16 mouse cellular contexts compared by ENCODE assay signal in genomic region chr14:31327681-31328080, GRCm38 (mm10). TPM values are rescaled to one million over a fixed set of nuclear protein-coding genes. Genes with fewer than 3 reads are reported as not detected.
DNase-seq lines count a peak whose midpoint lies in the region; ATAC-seq and TF ChIP-seq lines count a peak whose summit lies in the region.
"Had no signal": no experiment of that assay in that cellular context is flagged by ENCODE, and none has a peak within 500 bp of the region (broad histone marks: within the 10 kb centered on the region; RNA-seq: fewer than 3 reads in every experiment).

No protein-coding gene starts in this region.

- peak; percentile 58 for TF ChIP-seq CTCF in hindbrain, postnatal 0 days (IDR thresholded peaks at IDR 0.05; ENCODE audit: low read depth)
- peak; percentile 20; the same call in 1 of the 2 replicates for TF ChIP-seq CTCF in cortical plate, adult 2 months (IDR thresholded peaks at IDR 0.05; ENCODE audit: extremely low read depth, insufficient read depth, low read length)

- no peak overlapping the region for H3K27ac ChIP-seq in hindbrain, postnatal 0 days
- no peak overlapping the region for H3K27ac ChIP-seq in hindbrain, embryonic 12.5 days
- H3K27ac ChIP-seq in midbrain, embryonic 14.5 days (replicated peaks; ENCODE audit: low read depth, low read length), result no peak overlapping the region
- H3K27ac ChIP-seq in midbrain, embryonic 11.5 days (ENCODE audit: low read depth, low read length), result no peak overlapping the region
- no peak overlapping the region for H3K27ac ChIP-seq in cortical plate, adult 2 months (ENCODE audit: insufficient read depth, low read length)
- H3K27ac ChIP-seq: embryonic facial prominence, embryonic 12.5 days; hindbrain, embryonic 10.5 days; liver, embryonic 15.5 days had no signal

- no peak overlapping the region for H3K4me2 ChIP-seq in hindbrain, postnatal 0 days (ENCODE audit: low read depth, low read length)
- H3K4me2 ChIP-seq in hindbrain, embryonic 12.5 days (replicated peaks), result no peak overlapping the region
- H3K4me2 ChIP-seq in midbrain, embryonic 14.5 days (ENCODE audit: low read length), result no peak overlapping the region
- H3K4me2 ChIP-seq in midbrain, embryonic 11.5 days, result no peak overlapping the region
- H3K4me2 ChIP-seq: embryonic facial prominence, embryonic 12.5 days; heart, embryonic 11.5 days; liver, embryonic 15.5 days had no signal

- peak; percentile 18 for DNase-seq in hindbrain, postnatal 0 days (ENCODE audit: low spot score)
- peak; percentile 9 for DNase-seq in midbrain, embryonic 14.5 days
- no peak for DNase-seq in midbrain, embryonic 11.5 days (ENCODE audit: low spot score, missing footprints)
- peak; percentile 13 for DNase-seq in telencephalon, adult 2 months (ENCODE audit: low read depth, low spot score)
- no peak for DNase-seq in retina, embryonic 14.5 days (ENCODE audit: low spot score)
- DNase-seq: adrenal gland, adult 8-10 months; cerebellum, postnatal 25 days; kidney, adult 18-20 months; thymus, postnatal 14 days had no signal

- H3K9me3 ChIP-seq in hindbrain, postnatal 0 days (ENCODE audit: low read length), result no peaks in the 10 kb centered on the region
- H3K9me3 ChIP-seq in hindbrain, embryonic 12.5 days (replicated peaks), result no peaks in the 10 kb centered on the region
- no peaks in the 10 kb centered on the region for H3K9me3 ChIP-seq in midbrain, embryonic 14.5 days (ENCODE audit: control insufficient read depth, low read length)
- H3K9me3 ChIP-seq in midbrain, embryonic 11.5 days (ENCODE audit: control insufficient read depth, low read length), result no peaks in the 10 kb centered on the region
- H3K9me3 ChIP-seq: embryonic facial prominence, embryonic 12.5 days; hindbrain, embryonic 10.5 days; liver, embryonic 15.5 days had no signal

- ATAC-seq in hindbrain, postnatal 0 days, result no peak
- ATAC-seq in hindbrain, embryonic 12.5 days (ENCODE audit: low FRiP score), result no peak
- ATAC-seq in midbrain, embryonic 14.5 days (ENCODE audit: low FRiP score, low TSS enrichment), result no peak
- ATAC-seq in midbrain, embryonic 11.5 days (ENCODE audit: low FRiP score), result no peak

- no peaks in the 10 kb centered on the region for H3K36me3 ChIP-seq in hindbrain, postnatal 0 days (ENCODE audit: insufficient read depth, low read length)
- no peaks in the 10 kb centered on the region for H3K36me3 ChIP-seq in hindbrain, embryonic 12.5 days
- no peaks in the 10 kb centered on the region for H3K36me3 ChIP-seq in midbrain, embryonic 14.5 days (ENCODE audit: control insufficient read depth, insufficient read depth, low read length)
- no peaks in the 10 kb centered on the region for H3K36me3 ChIP-seq in midbrain, embryonic 11.5 days (ENCODE audit: control insufficient read depth, insufficient read depth, low read length)
- H3K36me3 ChIP-seq: embryonic facial prominence, embryonic 12.5 days; hindbrain, embryonic 10.5 days; liver, embryonic 15.5 days had no signal

- WGBS in hindbrain, postnatal 0 days, result 77% methylated on average over 4 of the region's 4 CpGs
- WGBS in hindbrain, embryonic 12.5 days, result 80% methylated on average over 4 of the region's 4 CpGs
- 84% methylated on average over 4 of the region's 4 CpGs for WGBS in midbrain, embryonic 14.5 days
- WGBS in midbrain, embryonic 11.5 days, result 85% methylated on average over 4 of the region's 4 CpGs

- H3K27me3 ChIP-seq in hindbrain, postnatal 0 days (ENCODE audit: insufficient read depth, low read length), result no peaks in the 10 kb centered on the region
- H3K27me3 ChIP-seq in hindbrain, embryonic 12.5 days, result no peaks in the 10 kb centered on the region
- no peaks in the 10 kb centered on the region for H3K27me3 ChIP-seq in midbrain, embryonic 14.5 days (ENCODE audit: control insufficient read depth, insufficient read depth, low read length)
- H3K27me3 ChIP-seq in midbrain, embryonic 11.5 days (ENCODE audit: control insufficient read depth, insufficient read depth, low read length), result no peaks in the 10 kb centered on the region
- H3K27me3 ChIP-seq: embryonic facial prominence, embryonic 12.5 days had no signal

- no peak for TF ChIP-seq POLR2A in cortical plate, adult 2 months (IDR thresholded peaks at IDR 0.05; ENCODE audit: extremely low read depth, insufficient read depth, low read length)

- no peak overlapping the region for H3K9ac ChIP-seq in hindbrain, postnatal 0 days (replicated peaks; ENCODE audit: low read length)
- no peak overlapping the region for H3K9ac ChIP-seq in hindbrain, embryonic 12.5 days
- H3K9ac ChIP-seq in midbrain, embryonic 14.5 days (replicated peaks; ENCODE audit: low read length), result no peak overlapping the region
- no peak overlapping the region for H3K9ac ChIP-seq in midbrain, embryonic 11.5 days (ENCODE audit: low read length)
- H3K9ac ChIP-seq: embryonic facial prominence, embryonic 12.5 days; liver, embryonic 15.5 days had no signal

- H3K4me1 ChIP-seq in hindbrain, postnatal 0 days (ENCODE audit: insufficient read depth, low read length), result no peaks in the 10 kb centered on the region
- 0 out of 2 replicates have a peak, but pooled peaks cover 3% of the 10 kb centered on the region for H3K4me1 ChIP-seq in hindbrain, embryonic 12.5 days
- H3K4me1 ChIP-seq in midbrain, embryonic 14.5 days (ENCODE audit: control insufficient read depth, insufficient read depth, low read length), result 0 out of 2 replicates have a peak, but pooled peaks cover 5% of the 10 kb centered on the region
- no peaks in the 10 kb centered on the region for H3K4me1 ChIP-seq in midbrain, embryonic 11.5 days (ENCODE audit: control insufficient read depth, insufficient read depth, low read length)
- no peaks in the 10 kb centered on the region for H3K4me1 ChIP-seq in cortical plate, adult 2 months (ENCODE audit: control insufficient read depth, insufficient read depth, low read length)
- H3K4me1 ChIP-seq: embryonic facial prominence, embryonic 12.5 days had no signal

- no peak overlapping the region for H3K4me3 ChIP-seq in hindbrain, postnatal 0 days (ENCODE audit: low read length)
- H3K4me3 ChIP-seq in hindbrain, embryonic 12.5 days, result no peak overlapping the region
- H3K4me3 ChIP-seq in midbrain, embryonic 14.5 days (replicated peaks; ENCODE audit: low read depth, low read length), result no peak overlapping the region
- no peak overlapping the region for H3K4me3 ChIP-seq in midbrain, embryonic 11.5 days (ENCODE audit: low read depth, low read length)
- no peak overlapping the region for H3K4me3 ChIP-seq in cortical plate, adult 2 months (ENCODE audit: insufficient read depth, low read length)
- H3K4me3 ChIP-seq: embryonic facial prominence, embryonic 12.5 days; hindbrain, embryonic 10.5 days; liver, embryonic 15.5 days; myocyte had no signal

RNA-seq across cellular contexts. Expression of gene Dnah1, which starts 4.0 kb away (rescaled TPM):
- 5.1 and 9.9 TPM in 2 replicates for total RNA-seq in hindbrain, postnatal 0 days (2014; rRNA removed)
- polyA plus RNA-seq in hindbrain, postnatal 0 days (2015; fragmentation: Nextera tagmentation; extraction: Ambion mirVana), result 2.1 and 2.6 TPM in 2 replicates
- 6.4 and 6.5 TPM in 2 replicates for polyA plus RNA-seq in hindbrain, embryonic 12.5 days (2016; fragmentation: Nextera tagmentation; extraction: Ambion mirVana)
- 3.8 and 5.2 TPM in 2 replicates for polyA plus RNA-seq in midbrain, embryonic 14.5 days (2014; fragmentation: Nextera tagmentation; extraction: Ambion mirVana)
- 8.7 TPM in 2 replicates for polyA plus RNA-seq in midbrain, embryonic 11.5 days (2014; fragmentation: Nextera tagmentation; extraction: Ambion mirVana)
- 6.0 and 6.5 TPM in 2 replicates for polyA plus RNA-seq in cortical plate, adult 2 months (2012; rRNA removed)

RNA-seq across cellular contexts. Expression of gene Capn7, which starts 8.8 kb away (rescaled TPM):
- total RNA-seq in hindbrain, postnatal 0 days (2014; rRNA removed), result 46.8 and 48.2 TPM in 2 replicates
- polyA plus RNA-seq in hindbrain, postnatal 0 days (2015; fragmentation: Nextera tagmentation; extraction: Ambion mirVana), result 50.4 and 50.5 TPM in 2 replicates
- polyA plus RNA-seq in hindbrain, embryonic 12.5 days (2016; fragmentation: Nextera tagmentation; extraction: Ambion mirVana), result 53.1 and 61.7 TPM in 2 replicates
- polyA plus RNA-seq in midbrain, embryonic 14.5 days (2014; fragmentation: Nextera tagmentation; extraction: Ambion mirVana), result 67.1 and 89.4 TPM in 2 replicates
- 45.5 and 48.6 TPM in 2 replicates for polyA plus RNA-seq in midbrain, embryonic 11.5 days (2014; fragmentation: Nextera tagmentation; extraction: Ambion mirVana)
- 31.2 and 32.4 TPM in 2 replicates for polyA plus RNA-seq in cortical plate, adult 2 months (2012; rRNA removed)

Comparison
In these comparisons a context has a peak if more than half of its experiments do, and no peak if none do; other contexts are left out.
1. DNase-seq: peak in hindbrain, postnatal 0 days (single experiment), midbrain, embryonic 14.5 days (single experiment) and telencephalon, adult 2 months (single experiment); none in midbrain, embryonic 11.5 days (single experiment) and retina, embryonic 14.5 days (single experiment).